Comparison of ENCODE assay signal across 14 mouse cellular contexts in the genomic region with DNA sequence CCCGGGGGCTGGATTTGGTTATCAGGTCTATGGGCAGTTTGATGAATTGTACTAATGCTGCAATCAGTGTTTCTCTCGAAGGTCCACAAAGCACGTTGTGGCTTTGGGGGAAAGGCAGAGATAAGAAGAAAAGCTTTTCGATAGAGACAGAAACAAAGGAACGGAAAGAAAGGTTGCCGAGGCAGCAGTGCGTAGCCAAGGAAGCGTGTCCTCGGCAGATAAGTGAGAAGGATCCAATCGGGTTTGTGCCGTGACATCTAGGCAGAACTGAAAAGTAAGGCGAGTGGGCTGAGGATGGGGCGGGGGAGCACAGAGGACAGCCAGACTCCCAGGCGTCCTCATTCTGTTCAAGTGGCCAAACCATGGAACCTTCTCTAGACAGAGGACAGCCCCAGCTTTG.
DNase-seq lines count a peak whose midpoint lies in the region; ATAC-seq and TF ChIP-seq lines count a peak whose summit lies in the region.
"Had no signal": no experiment of that assay in that cellular context is flagged by ENCODE, and none has a peak within 500 bp of the region (broad histone marks: within the 10 kb centered on the region; RNA-seq: fewer than 3 reads in every experiment).

No protein-coding gene starts in this region.

- H3K4me1 ChIP-seq in spleen, adult 2 months (ENCODE audit: control insufficient read depth, insufficient read depth, insufficient read length) = peaks cover 2% of the 10 kb centered on the region; the same call in 1 of the 2 replicates
- H3K4me1 ChIP-seq in hindbrain, embryonic 13.5 days (replicated peaks) = peaks cover 28% of the 10 kb centered on the region
- peaks cover 6% of the 10 kb centered on the region for H3K4me1 ChIP-seq in midbrain, embryonic 11.5 days (ENCODE audit: control insufficient read depth, insufficient read depth, low read length)
- H3K4me1 ChIP-seq: limb, embryonic 10.5 days had no signal

- no peaks in the 10 kb centered on the region for H3K27me3 ChIP-seq in spleen, adult 2 months (ENCODE audit: control insufficient read depth, insufficient read depth, low read length)
- no peaks in the 10 kb centered on the region for H3K27me3 ChIP-seq in hindbrain, embryonic 13.5 days
- no peaks in the 10 kb centered on the region for H3K27me3 ChIP-seq in midbrain, embryonic 11.5 days (ENCODE audit: control insufficient read depth, insufficient read depth, low read length)
- H3K27me3 ChIP-seq: heart, embryonic 15.5 days had no signal

- no peak overlapping the region for H3K9ac ChIP-seq in hindbrain, embryonic 13.5 days
- H3K9ac ChIP-seq in midbrain, embryonic 11.5 days (ENCODE audit: low read length) = no peak overlapping the region
- H3K9ac ChIP-seq: heart, embryonic 15.5 days; lung, embryonic 14.5 days had no signal

- no peaks in the 10 kb centered on the region for H3K9me3 ChIP-seq in hindbrain, embryonic 13.5 days
- no peaks in the 10 kb centered on the region for H3K9me3 ChIP-seq in midbrain, embryonic 11.5 days (ENCODE audit: control insufficient read depth, low read length)
- H3K9me3 ChIP-seq: heart, embryonic 15.5 days; limb, embryonic 10.5 days had no signal

- no peaks in the 10 kb centered on the region for H3K36me3 ChIP-seq in spleen, adult 2 months (ENCODE audit: control insufficient read depth, insufficient read depth, low read length)
- H3K36me3 ChIP-seq in hindbrain, embryonic 13.5 days = no peaks in the 10 kb centered on the region
- H3K36me3 ChIP-seq in midbrain, embryonic 11.5 days (ENCODE audit: control insufficient read depth, insufficient read depth, low read length) = no peaks in the 10 kb centered on the region
- H3K36me3 ChIP-seq: heart, embryonic 15.5 days; limb, embryonic 10.5 days had no signal

- no peak for TF ChIP-seq POLR2A in spleen, adult 2 months (IDR thresholded peaks at IDR 0.05; ENCODE audit: low read depth, low read length)

- DNase-seq in spleen, adult 2 months (ENCODE audit: low read depth in 1 of 2, low spot score in 2 of 2) = no peak
- no peak for DNase-seq in spleen, postnatal 10 days (ENCODE audit: low spot score in 2 of 2)
- no peak for DNase-seq in midbrain, embryonic 11.5 days (ENCODE audit: low spot score, missing footprints)
- no peak for DNase-seq in layer of hippocampus, postnatal 14 days (ENCODE audit: low spot score in 2 of 2)
- DNase-seq in thymus, adult 18-20 months = no peak
- DNase-seq: adrenal gland, adult 8-10 months; cerebellum, adult 11 months; kidney, adult 8-10 months; lung, embryonic 14.5 days; right cerebral cortex, postnatal 4 days had no signal

- WGBS in spleen, adult 2 months = 50% methylated on average over 14 of the region's 14 CpGs
- 28% methylated on average over 14 of the region's 14 CpGs for WGBS in hindbrain, embryonic 13.5 days
- 34% methylated on average over 14 of the region's 14 CpGs for WGBS in midbrain, embryonic 11.5 days

- H3K4me3 ChIP-seq in spleen, adult 2 months (ENCODE audit: extremely low read depth, insufficient read depth, insufficient read length) = peak overlapping the region; percentile 16; the same call in 1 of the 2 replicates
- no peak overlapping the region for H3K4me3 ChIP-seq in hindbrain, embryonic 13.5 days
- H3K4me3 ChIP-seq in midbrain, embryonic 11.5 days (ENCODE audit: low read depth, low read length) = no peak overlapping the region
- H3K4me3 ChIP-seq: heart, embryonic 15.5 days; limb, embryonic 10.5 days had no signal

- peak; percentile 72 for ATAC-seq in hindbrain, embryonic 13.5 days (ENCODE audit: low FRiP score)
- peak; percentile 71 for ATAC-seq in midbrain, embryonic 11.5 days (ENCODE audit: low FRiP score)
- ATAC-seq in granulocyte monocyte progenitor cell, adult 5-6 weeks (replicated peaks; ENCODE audit: poor library complexity, severe bottlenecking) = no peak

- no peak for TF ChIP-seq CTCF in spleen, adult 2 months (IDR thresholded peaks at IDR 0.05; ENCODE audit: extremely low read depth, insufficient read depth, insufficient read length, insufficient replicate concordance)

- H3K27ac ChIP-seq in spleen, adult 2 months (ENCODE audit: insufficient read depth, low read length) = peak overlapping the region; percentile 60
- H3K27ac ChIP-seq in hindbrain, embryonic 13.5 days = peak overlapping the region; percentile 69
- H3K27ac ChIP-seq in midbrain, embryonic 11.5 days (ENCODE audit: low read depth, low read length) = no peak overlapping the region
- H3K27ac ChIP-seq: heart, embryonic 15.5 days; limb, embryonic 10.5 days had no signal

- peak overlapping the region; percentile 23 for H3K4me2 ChIP-seq in hindbrain, embryonic 13.5 days
- no peak overlapping the region for H3K4me2 ChIP-seq in midbrain, embryonic 11.5 days
- H3K4me2 ChIP-seq: heart, embryonic 15.5 days; lung, embryonic 14.5 days had no signal
